Mouse (Mus musculus) stomach, postnatal 0 days (tissue): ENCODE measurements around the gene Inpp4a. TPM values are rescaled to one million over a fixed set of nuclear protein-coding genes. Genes with fewer than 3 reads are reported as not detected.

ENCODE experiments used
- ATAC-seq: fragments of 200-750 bp; cut with Nextera tagmentation; 2 replicates; pipeline ENCODE4 v1.8.0; 2017; ENCODE audit not compliant: low FRiP score, low TSS enrichment
- DNase-seq: peaks from one replicate; pipeline ENCODE4 v3.0.0-alpha.2; 2016; ENCODE audit warnings: low spot score
- H3K27ac ChIP-seq: fragments of 300-500 bp; sonication (generic); replicated peaks from 2 replicates; pipeline ENCODE4 v1.5.1; 2014; ENCODE audit warnings: mild to moderate bottlenecking, control low read depth
- H3K27me3 ChIP-seq: fragments of 300-500 bp; sonication (generic); 2 replicates; pipeline ENCODE4 v1.6.1; 2014; ENCODE audit warnings: low read length; ENCODE audit not compliant: control insufficient read depth, insufficient read depth
- H3K36me3 ChIP-seq: fragments of 300-500 bp; sonication (generic); 2 replicates; pipeline ENCODE4 v1.6.1; 2014; ENCODE audit warnings: low read length, mixed read lengths; ENCODE audit not compliant: control insufficient read depth, insufficient read depth
- H3K4me1 ChIP-seq: fragments of 300-500 bp; sonication (generic); replicated peaks from 2 replicates; pipeline ENCODE4 v1.6.1; 2014; ENCODE audit warnings: antibody characterized with exemption; ENCODE audit not compliant: control insufficient read depth, insufficient read depth
- H3K4me2 ChIP-seq: fragments of 300-500 bp; sonication (generic); replicated peaks from 2 replicates; pipeline ENCODE4 v1.6.1; 2014; ENCODE audit warnings: low read depth, mild to moderate bottlenecking, control low read depth, moderate library complexity
- H3K4me3 ChIP-seq: fragments of 300-500 bp; sonication (generic); 2 replicates; pipeline ENCODE4 v1.5.1; 2014; ENCODE audit warnings: low read depth, low read length, control low read depth
- H3K9ac ChIP-seq: fragments of 300-500 bp; sonication (generic); 2 replicates; pipeline ENCODE4 v1.6.1; 2014; ENCODE audit warnings: mild to moderate bottlenecking, low read length, control low read depth, mixed read lengths
- H3K9me3 ChIP-seq: fragments of 300-500 bp; sonication (generic); 2 replicates; pipeline ENCODE4 v1.6.1; 2016; ENCODE audit warnings: low read length; ENCODE audit not compliant: control insufficient read depth
- CTCF ChIP-seq: IDR thresholded peaks from 2 replicates; pipeline ENCODE4 v1.5.1; 2016; ENCODE audit warnings: antibody characterized with exemption, low read depth, mild to moderate bottlenecking, moderate library complexity
- EP300 ChIP-seq: optimal IDR thresholded peaks from 2 replicates; pipeline ENCODE3; 2016; ENCODE audit warnings: antibody characterized with exemption
- WGBS: fragments of 180-500 bp; shearing (Covaris S2); extraction: QIAGEN DNeasy Blood & Tissue Kit; methylation state at CpG from one replicate; pipeline ENCODE4 v1.1.7; 2014; 5-methylcytosine and 5-hydroxymethylcytosine counted together
- polyA plus RNA-seq: library from polyadenylated mRNA; unstranded; fragments of >200 nt; fragmentation: Nextera tagmentation; extraction: Ambion mirVana; gene quantifications from 2 replicates; pipeline ENCODE4 v1.2.1, GENCODE M21; 2015

The Inpp4a gene
- polyA plus RNA-seq, 1 experiment from 2014 or later: 10.6 TPM

GRCm38 (mm10) chr1:37336794-37337193 is 37.1 kb downstream of the Inpp4a start:
- no peaks in the 10 kb centered on the region for H3K36me3 ChIP-seq
- no peak overlapping the region for H3K4me3 ChIP-seq
- H3K27ac ChIP-seq: no peak overlapping the region
- H3K4me2 ChIP-seq: no peak overlapping the region
- 54% methylated on average over 2 of the region's 2 CpGs for WGBS
- 0 out of 2 replicates have a peak, but pooled peaks cover 3% of the 10 kb centered on the region for H3K4me1 ChIP-seq
- H3K9me3 ChIP-seq: no peaks in the 10 kb centered on the region
- no peak overlapping the region for H3K9ac ChIP-seq
- TF ChIP-seq EP300 (no peak), CTCF (no peak)
- DNase-seq: no peak
- ATAC-seq: no peak
- H3K27me3 ChIP-seq: no peaks in the 10 kb centered on the region

GRCm38 (mm10) chr1:37337273-37337672 is 37.6 kb downstream of the Inpp4a start:
- Histone ChIP-seq H3K4me1 (no peaks in the 10 kb centered on the region), H3K4me3 (no peak overlapping the region), H3K9ac (no peak overlapping the region), H3K4me2 (no peak overlapping the region), H3K27ac (no peak overlapping the region), H3K27me3 (no peaks in the 10 kb centered on the region), H3K36me3 (no peaks in the 10 kb centered on the region), H3K9me3 (no peaks in the 10 kb centered on the region)
- WGBS: 67% methylated on average over 9 of the region's 9 CpGs
- TF ChIP-seq CTCF (no peak), EP300 (no peak)
- DNase-seq (no peak), ATAC-seq (no peak)

DNA sequence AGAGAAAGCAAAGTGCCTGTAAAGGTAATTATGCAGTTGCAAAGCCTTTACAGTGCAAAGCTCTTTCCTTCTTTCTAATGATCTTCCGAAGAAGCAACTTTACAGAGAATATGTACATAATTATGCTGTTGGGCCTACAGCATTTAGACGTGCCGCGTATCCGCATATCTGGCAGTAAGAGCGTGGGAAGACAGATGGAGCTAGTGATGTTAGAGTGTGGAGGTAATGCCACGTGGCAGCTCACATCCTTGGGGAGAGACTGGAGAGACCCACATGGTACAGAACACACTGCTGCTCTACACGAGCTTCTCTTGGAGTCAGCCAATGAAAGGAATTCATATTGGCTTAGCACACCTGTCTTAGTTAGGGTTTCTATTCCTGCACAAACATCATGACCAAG is 39.5 kb downstream of the Inpp4a start:
- no peak overlapping the region for H3K4me2 ChIP-seq
- H3K9ac ChIP-seq: no peak overlapping the region
- no peak overlapping the region for H3K4me3 ChIP-seq
- H3K27ac ChIP-seq: no peak overlapping the region
- no peaks in the 10 kb centered on the region for H3K4me1 ChIP-seq
- H3K9me3 ChIP-seq: no peaks in the 10 kb centered on the region
- 92% methylated on average over 8 of the region's 8 CpGs for WGBS
- ATAC-seq (no peak), DNase-seq (no peak)
- no peak for TF ChIP-seq CTCF
- no peak for TF ChIP-seq EP300
- H3K27me3 ChIP-seq: no peaks in the 10 kb centered on the region
- H3K36me3 ChIP-seq: no peaks in the 10 kb centered on the region

- H3K9me3 ChIP-seq: no peaks in the 10 kb centered on the region
- TF ChIP-seq EP300: no peak
- TF ChIP-seq CTCF: no peak
- H3K4me3 ChIP-seq: no peak overlapping the region
- ATAC-seq: no peak
- no peak overlapping the region for H3K9ac ChIP-seq
- WGBS: 53% methylated on average over 5 of the region's 5 CpGs
- DNase-seq: no peak
- no peaks in the 10 kb centered on the region for H3K36me3 ChIP-seq
- H3K27me3 ChIP-seq: no peaks in the 10 kb centered on the region
- H3K4me2 ChIP-seq: no peak overlapping the region
- H3K4me1 ChIP-seq: no peaks in the 10 kb centered on the region
- H3K27ac ChIP-seq: no peak overlapping the region; the same call in 1 of the 2 replicates
Measured at GRCm38 (mm10) chr1:37341347-37341746, 41.7 kb downstream of the Inpp4a start.

DNA sequence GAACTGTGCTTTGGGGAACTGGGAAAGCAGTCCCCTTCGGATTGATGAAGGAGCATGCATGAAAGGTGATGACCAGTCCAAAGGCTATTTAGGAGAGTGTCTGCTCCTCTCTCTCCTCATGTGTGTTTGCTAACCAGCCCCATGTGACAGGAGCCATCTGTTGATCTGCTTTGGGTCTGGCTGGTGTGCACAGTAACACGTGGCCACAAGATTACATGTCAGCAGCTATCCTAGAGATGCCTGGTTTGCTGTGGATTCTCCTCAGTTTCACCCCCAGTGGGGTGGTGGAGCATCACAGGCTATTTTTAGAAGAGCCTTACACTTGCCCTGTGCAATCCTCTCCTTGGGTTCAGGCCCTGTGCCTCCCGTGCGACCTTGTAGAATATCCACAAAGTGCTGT is 42.2 kb downstream of the Inpp4a start:
- H3K4me1 ChIP-seq: no peaks in the 10 kb centered on the region
- H3K36me3 ChIP-seq: no peaks in the 10 kb centered on the region
- no peaks in the 10 kb centered on the region for H3K9me3 ChIP-seq
- H3K9ac ChIP-seq: no peak overlapping the region
- H3K27ac ChIP-seq: no peak overlapping the region; the same call in 1 of the 2 replicates
- DNase-seq (no peak), ATAC-seq (peak; percentile 83)
- no peaks in the 10 kb centered on the region for H3K27me3 ChIP-seq
- no peak overlapping the region for H3K4me2 ChIP-seq
- no peak overlapping the region for H3K4me3 ChIP-seq
- peak; percentile 9; the same call in 1 of the 2 replicates for TF ChIP-seq CTCF
- no peak for TF ChIP-seq EP300
- 48% methylated on average over 4 of the region's 4 CpGs for WGBS

DNA sequence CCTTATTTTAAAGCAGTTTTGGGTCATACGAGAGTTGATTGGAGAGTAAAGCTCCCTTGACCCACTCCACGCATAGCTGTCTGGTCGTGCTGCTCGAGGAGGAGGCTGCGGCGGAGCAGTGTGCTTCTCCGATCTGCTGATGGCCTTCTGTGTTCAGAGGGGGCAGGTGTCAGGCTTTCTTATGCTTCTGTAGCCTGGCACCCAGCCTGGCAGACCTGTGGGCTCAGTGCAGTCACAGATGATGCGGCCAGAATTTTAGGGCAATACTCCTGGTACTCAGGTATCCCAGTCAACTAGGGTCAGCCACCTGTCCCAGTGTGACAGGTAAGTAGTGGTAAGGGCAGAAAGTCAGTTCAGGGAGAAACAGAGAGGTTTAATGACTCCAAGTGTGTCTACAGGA is 42.9 kb downstream of the Inpp4a start:
- Histone ChIP-seq H3K36me3 (no peaks in the 10 kb centered on the region), H3K9ac (no peak overlapping the region), H3K27ac (no peak overlapping the region; the same call in 1 of the 2 replicates), H3K4me1 (no peaks in the 10 kb centered on the region), H3K27me3 (no peaks in the 10 kb centered on the region), H3K9me3 (no peaks in the 10 kb centered on the region), H3K4me2 (no peak overlapping the region), H3K4me3 (no peak overlapping the region)
- DNase-seq (no peak), ATAC-seq (no peak)
- no peak for TF ChIP-seq CTCF
- no peak for TF ChIP-seq EP300
- 92% methylated on average over 8 of the region's 8 CpGs for WGBS
